Mouse (Mus musculus) liver, postnatal 0 days (tissue): Measurements from ENCODE around the gene Extl2.

ENCODE experiments used
- CTCF ChIP-seq: sonication (generic); IDR thresholded peaks from 2 replicates; pipeline ENCODE4 v1.5.1; 2016; ENCODE audit warnings: antibody characterized with exemption, low read depth
- EP300 ChIP-seq: IDR thresholded peaks from 2 replicates; pipeline ENCODE4 v1.6.1; 2016; ENCODE audit warnings: antibody characterized with exemption, low read depth, mild to moderate bottlenecking

DNA sequence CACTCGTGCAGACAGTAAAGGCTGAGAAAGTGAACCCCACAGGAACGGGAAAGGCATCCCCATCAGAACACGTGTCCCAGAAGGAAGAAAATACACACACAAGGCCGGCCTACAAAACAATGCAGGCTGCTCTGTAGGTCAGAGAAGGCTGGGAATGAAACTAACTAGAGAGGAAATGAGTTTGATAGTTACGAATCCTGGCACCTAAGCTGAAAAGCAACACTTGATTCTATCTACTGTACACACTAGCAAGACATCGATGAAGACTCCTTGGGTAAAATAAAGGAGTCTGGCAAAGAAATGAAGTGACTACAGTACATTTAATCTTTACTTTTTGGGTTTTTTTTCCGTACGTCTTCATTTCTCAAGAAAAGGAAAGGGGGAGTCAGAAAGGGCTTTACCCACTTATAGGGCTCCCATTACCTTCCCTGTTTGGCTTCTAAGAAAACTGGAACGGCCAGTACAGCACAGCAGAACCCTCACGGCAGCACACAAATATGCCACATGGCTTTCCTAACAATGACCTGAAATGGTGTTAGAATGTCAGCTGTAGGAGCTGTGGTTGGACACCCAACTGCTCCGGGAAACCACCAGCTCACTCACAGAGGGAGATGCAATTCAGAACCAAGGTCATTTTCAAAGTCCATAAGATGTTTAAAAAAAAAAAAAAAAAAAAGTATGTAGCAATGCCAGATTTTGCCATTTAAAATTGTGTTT lies 45.8 kb upstream of the Extl2 start:
- TF ChIP-seq CTCF: no peak
- no peak for TF ChIP-seq EP300
